Mouse (Mus musculus) fibroblast of lung, adult 2 months (primary cell): Measurements from ENCODE around the gene Plpp4.

Experiments
- DNase-seq: peaks from one replicate; pipeline ENCODE4 v3.0.0-alpha.2; 2011; ENCODE audit warnings: low read depth

Plpp4 gene

DNA sequence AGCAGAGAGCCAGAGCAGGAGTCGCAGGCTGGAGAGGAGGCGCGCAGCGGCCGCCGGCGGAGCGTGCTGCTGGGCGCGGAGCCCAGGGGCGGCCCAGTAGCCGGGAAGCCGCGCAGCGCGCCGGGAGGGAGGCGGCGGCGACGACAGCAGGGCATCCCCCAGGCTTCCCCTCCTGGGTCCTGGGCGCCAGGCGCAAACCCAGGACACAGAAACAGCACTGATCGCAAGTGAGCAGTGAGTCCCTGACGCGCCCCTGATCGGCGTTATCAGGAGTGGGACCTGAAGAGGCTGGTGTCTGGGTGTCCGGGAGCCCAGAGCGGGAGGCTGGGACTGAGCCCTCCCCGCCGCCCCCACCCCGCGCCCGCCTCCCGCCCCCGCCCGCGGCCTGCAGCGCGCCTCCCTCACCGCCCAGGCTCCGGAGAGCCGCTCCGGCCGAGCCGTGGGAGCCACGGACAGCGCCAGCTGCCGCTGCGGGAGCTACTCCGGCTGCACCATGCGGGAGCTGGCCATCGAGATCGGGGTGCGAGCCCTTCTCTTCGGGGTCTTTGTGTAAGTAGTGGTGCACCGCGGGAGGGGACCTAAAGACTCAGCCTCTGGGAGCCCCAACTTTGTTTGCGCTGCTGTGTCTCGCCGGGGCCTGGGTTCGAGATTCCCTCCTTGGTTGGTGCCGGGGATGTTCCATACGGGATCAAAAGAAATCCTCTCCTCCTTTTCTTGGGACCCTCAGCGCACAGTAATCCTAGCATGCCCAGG lies at the start of gene Plpp4:
Gene Plpp4 (plus strand): TSS at position 411 of the 753 bp plus-strand sequence.
- DNase-seq = no peak

DNA sequence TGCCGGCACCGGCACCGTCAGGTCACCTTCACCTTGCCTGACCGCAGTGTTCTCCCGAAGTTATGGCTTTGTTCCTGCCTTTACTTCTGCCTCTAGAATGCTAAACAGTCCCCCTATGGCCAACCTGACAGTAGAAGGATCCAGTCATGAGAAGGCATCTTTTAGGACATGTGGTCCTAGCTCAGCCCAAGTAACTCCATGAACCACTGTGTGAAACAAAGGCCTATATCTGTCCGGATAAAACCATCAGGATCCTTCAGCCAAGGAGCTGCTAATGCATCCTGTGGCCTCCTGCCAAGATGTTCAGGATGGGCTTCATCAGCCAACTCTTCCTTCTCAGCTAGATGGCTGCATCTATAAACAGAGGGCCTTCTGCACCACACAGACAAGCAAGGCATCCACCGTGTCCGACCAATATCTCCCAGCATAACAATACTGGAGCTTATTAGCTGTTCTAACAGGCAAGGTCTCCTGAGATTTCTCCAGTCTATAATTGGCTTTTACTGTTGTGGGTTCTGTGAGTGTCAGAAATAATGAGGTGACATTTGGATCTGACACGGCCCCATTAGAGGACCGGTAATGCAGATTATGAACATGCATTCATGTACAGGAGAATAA lies 40.8 kb upstream of the Plpp4 start:
- no peak for DNase-seq

DNA sequence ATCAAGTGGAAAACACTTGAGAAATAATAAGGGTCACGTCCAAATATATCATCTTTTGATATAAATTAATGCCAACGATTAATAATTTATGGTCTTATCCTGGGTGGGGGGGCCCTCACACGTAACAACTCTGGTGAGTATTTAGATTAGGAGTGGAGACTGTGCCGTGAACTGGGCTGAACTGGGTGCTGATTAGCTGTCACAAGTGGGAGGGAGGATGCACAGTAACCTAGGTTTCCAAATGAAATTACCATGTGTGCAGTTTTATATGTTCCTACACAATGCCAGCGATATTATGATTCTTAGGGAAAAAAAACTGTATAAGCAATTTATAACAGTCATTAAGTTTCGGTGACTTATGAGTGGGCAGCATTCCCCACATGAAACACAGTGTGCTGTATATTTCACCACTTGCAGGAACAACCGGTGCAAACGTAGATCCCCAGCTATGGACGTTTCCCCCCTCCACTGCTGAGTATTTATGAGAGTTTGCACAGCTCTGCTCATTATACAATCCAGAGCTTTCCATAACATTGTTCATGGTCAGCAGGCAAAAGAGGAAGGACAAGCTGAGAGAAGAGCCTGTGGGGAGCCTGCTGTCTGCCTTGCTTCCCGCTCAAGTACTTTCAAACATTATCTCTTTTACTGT lies 40.2 kb upstream of the Plpp4 start:
- DNase-seq = no peak

DNA sequence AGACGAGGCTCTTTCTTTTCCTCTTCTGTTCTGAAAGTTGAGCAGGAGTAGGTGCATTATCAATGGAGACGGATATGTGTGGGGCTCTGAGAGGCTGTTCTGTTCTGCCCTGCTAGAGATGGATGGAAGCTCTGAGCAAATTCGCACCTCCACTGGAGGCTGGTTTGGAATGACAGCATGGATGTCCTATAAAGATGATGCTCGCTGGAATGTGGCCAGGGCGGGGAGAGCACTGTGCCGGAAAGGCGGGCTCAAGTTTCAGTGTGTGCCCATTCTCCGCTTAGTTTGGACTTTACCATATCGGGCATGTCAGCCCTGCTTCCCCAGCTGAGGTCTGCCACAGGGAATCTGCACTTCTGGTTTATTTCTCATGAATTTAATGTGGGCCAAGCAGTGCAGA lies 35.9 kb upstream of the Plpp4 start:
- no peak for DNase-seq

DNA sequence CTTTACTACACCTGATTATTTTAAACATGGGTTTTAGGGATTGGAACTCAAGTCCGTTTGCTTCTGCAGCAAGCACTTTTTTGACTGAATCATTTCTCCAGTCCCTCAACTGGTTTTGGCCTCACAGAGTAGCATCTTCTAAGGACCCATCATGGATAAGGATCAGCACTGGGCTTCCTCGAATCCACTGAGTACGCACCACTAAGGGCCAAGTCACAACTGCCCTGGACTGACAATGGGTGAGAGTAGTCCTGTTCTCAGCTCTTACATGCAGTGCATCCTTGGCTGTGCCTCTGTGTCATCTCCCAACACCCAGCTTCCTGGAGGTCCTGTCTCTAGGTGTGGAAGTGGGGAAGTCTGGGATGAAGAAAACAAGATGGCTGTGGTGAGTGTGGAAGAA lies 35.2 kb upstream of the Plpp4 start:
- no peak for DNase-seq

DNA sequence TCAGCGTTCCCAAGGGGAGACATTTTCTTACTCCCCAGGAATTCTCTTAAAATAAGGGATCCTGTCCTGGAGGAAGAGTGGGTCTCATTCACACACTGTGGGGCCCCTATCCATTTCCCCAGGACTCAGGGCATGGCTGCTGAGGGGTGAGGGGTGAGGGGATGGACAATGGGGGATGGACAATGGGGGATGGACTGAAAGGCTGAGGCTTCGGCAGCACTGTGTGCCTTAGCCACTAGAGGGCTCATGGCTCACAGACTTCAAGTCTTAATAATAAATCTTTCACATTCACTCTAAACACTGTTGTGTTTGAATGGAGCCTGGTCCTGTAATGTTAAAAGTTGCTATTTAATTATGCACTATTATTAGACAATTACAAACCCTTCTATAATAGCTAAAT lies 21.4 kb upstream of the Plpp4 start:
- no peak for DNase-seq

DNA sequence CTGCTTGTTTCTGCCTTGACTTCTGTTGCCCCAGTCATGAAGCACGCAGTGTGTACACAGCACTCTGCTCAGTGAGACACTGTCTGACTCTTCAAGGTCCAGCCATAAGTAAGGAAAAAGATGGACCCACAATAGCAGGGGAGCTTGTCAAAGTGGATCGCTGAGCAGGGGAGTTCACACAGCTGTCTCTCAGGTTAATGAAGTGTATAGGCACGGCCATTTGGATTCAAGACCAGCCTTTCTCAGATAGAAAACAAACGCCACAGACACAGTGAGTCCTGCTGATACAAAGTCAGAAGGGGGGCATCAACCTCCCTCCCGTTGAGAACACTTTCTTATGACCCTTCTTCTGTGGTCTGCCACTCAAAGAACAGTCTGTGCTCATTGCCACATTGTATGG lies 20.8 kb upstream of the Plpp4 start:
- no peak for DNase-seq

DNA sequence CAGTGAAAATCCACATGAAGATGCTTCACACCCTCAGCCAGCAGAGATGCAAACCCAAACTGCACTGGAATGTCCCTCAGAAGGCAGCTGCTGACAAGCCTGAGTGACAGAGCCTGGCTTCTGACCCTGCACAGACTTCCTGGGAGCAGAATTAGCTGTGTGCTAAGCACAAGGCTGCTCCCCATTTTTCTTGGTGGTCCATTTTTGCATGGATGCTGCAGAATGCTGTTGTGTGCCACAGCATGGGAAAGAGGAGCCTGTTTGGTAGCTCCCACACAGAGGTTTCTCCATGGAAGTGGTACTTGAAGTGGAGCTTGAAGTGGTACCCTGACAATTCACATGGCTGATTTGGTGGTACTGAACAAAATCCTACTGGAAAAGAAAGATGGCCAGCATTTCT lies 5.8 kb upstream of the Plpp4 start:
- DNase-seq = no peak

DNA sequence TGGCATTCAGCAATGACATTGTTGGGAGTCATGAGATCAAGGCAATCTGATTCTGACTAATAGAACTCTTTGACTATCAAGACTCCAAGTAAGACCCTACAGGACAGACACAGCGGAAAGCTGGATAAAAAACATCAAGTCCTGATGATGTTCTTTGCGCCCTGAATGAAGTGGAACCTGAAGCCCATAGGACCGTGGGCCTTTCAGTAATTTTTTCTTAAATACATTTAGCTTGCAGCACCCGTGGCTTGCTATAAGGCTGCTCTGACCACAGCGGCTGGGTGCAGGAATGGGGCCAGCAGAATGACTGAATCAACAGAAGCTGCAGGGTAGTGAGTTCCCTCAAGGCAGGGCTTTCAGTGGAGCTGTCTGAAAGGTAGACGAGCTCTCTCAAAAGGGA lies 3.4 kb upstream of the Plpp4 start:
- DNase-seq = no peak

DNA sequence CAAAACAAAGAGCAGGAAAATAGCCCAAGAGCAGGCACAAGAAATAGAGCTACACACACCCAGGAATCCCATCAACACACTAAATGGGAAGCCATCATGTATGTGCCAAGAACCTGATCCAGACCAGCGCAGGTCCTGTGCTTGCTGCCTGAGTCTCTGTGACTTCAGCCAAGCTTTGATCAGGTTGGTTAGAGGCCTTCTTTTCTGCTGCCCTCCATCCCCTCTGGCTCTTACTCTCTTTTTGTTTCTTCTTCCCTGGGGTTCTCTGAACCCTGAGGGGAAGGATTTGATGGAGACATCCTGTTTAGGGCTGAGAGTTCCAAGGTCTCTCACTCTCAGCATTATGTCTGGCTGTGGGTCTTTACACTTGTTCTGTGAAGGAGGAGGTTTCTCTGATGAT lies 2.7 kb upstream of the Plpp4 start:
- no peak for DNase-seq

DNA sequence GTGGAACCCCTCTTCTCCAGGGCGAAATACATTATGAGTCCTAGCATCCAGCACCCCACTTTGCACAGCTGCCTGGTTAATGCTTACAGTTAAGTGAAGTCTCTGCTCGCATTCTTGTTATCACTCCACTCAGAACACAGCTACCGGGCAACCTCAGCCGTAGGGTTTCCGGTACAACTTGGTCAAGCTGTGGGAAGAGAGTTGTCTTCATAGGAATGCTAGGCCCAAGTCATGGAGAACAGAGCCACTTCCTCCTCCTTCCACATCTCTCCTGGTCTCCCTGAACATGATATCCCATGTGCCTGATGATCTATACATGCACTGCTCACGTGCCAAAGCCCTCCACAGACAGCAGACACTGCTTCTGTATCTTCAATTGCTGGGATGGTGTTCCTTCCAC lies 1.4 kb upstream of the Plpp4 start:
- no peak for DNase-seq

DNA sequence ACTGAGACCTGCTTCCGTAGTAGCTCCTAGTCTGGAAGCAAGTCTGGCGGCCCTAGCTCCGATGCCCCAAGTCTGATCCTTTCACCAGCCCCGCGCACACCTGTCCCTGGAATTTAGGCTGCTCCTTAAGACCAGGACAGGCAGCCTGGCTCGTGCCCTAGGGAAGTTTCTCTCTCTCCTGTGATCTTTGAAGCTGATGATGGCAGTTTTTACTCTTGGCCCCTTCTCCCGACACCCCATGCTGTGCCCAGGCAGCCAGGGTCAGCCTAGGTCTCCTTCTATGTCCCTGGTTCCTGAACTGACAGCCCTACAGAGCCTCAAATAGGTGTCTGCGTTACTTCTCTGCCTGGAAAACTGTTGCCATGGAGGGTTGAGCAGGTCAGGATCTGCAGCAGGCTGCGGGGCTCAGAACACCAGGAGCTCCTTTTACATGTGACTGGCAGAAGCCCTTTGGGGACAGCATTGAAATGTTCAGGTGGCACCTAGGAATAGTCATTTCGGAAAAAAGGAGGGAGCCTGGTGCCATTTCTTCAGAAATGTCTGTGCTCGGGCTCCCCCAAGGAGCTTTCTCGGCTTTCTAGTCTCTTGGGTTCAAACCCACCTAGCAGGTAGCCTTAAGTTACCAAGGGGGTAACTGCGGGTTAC lies 665 bp downstream of the Plpp4 start:
- DNase-seq = no peak

DNA sequence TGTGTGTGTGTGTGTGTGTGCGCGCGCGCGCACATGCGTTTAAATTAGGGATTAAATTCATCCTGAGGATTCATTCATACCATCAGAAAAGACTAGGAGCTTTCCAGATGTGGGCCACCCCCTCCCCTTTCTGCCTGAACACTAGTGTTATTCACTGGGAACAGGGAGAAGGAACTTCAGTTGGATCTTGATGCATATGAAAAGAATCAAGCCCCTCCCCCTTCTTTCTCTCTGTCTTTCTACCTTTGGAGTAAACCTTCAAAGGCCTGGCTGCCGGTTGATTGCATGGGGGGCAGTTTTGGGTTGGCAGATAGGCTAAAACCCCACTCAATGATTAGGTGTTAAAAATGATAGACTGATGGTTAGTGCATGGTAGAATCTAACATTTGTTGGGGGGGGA lies 1.5 kb downstream of the Plpp4 start:
- no peak for DNase-seq

DNA sequence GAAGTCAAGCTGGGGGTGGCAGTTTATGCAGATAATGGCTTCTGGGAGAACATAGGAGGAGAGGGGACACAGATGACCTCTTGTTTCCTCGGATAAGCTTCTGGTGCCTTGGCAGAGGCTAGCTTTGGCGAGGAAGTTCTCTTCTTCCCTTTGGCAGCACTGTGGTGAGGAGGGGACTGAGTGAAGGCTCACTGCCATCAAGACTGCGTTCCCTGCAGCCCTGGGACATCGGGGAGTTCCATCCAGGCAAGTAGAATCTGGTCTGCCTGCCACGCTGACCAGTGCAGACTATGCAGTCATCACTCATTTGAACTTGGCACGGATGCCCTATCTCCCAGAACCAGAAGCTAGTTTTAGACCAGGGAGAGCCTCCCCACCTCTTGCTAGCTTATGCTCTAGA lies 2.4 kb downstream of the Plpp4 start:
- no peak for DNase-seq

DNA sequence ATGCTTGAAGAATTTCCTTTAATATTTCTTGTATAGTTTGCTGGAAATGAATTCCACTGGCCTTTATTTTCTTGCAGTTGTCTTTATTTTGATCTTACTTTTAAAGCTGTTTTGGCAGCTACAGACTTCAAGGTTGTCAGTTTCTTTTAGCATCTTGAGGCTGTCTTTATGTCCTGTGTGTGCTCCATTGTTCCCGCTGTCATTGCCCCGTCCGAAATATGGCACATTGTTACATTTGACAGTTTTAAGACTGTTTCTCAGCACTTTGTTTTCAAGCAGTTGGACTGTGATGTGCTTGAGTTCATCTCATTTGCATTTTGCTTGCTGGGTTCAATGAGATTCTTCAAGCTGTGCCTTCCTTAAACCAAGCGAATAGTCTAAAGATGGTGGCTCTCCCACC lies 17.0 kb downstream of the Plpp4 start:
- DNase-seq = no peak

DNA sequence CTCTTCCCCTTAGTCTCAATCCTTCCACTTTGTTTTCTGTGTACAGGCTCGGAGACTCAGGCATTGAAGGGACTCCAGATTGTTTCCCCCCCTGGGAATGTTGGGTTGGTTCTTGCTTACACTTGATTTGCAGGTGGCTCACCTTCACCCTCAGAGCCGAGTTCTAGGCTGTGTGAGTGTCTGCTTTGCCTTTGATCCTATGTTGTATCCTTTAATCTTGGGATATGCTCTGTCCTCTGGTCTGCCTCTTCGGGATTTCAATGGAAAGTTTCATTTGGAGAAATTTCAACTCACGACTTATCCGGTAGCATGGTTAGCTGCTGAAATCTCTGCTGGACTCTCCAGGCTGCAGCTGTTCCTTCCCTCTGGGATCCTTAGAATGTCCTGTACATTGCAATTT lies 17.9 kb downstream of the Plpp4 start:
- DNase-seq = no peak

DNA sequence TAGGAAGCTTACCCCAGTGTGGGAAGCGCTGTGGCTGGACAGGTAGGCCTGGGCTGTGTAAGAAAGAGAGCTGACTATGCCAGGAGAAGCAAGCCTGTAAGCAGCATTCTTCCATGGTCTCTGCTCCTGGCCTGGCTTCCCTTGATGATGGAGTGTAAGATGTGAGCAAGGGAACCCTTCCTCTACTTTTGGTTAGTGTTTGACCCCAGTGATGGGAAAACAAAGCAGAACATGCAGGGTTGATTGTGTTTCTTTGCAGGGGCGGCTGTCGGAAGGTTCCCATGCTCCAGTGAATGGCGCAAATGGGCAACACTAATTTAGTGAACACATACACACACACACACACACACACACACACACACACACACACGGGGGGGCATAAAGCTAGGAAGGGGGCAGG lies 20.9 kb downstream of the Plpp4 start:
- DNase-seq = no peak

DNA sequence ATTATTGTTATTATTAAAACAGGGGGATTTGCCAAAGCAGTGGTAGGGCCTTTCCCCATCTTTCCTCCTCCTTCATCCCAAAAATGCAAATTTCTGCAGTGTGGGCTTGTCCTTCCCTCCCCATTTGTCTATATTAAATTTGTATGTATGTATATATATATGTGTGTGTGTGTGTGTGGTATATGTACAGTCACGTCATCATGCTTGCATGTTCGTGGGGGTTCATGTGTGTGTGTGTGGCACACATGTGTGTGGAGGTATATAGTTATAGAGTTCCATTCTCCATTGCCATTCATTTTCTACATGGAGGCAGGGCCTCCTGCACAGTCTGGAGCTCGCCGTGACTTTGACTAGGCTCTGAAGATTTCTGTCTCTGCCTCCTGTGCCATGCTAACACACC lies 22.0 kb downstream of the Plpp4 start:
- no peak for DNase-seq

DNA sequence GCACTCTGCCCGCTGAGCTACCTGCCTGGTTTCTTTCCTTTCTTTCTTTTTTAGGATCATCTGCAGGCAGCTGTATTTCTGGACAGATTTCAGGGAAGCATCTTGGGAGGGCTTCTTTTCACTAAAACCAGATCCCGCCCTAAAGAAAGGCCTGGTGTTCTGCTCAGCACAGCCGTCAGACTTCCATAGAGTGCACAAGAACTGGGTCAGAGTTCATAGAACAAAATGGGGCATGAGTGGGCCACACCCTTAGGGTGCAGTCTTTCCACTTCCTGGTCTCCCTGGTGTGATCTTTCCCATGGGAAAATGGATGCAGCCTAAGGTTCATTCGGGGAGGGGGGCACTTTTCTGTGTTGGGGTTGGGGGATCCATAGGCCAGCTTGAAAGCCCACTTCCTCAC lies 22.4 kb downstream of the Plpp4 start:
- no peak for DNase-seq

DNA sequence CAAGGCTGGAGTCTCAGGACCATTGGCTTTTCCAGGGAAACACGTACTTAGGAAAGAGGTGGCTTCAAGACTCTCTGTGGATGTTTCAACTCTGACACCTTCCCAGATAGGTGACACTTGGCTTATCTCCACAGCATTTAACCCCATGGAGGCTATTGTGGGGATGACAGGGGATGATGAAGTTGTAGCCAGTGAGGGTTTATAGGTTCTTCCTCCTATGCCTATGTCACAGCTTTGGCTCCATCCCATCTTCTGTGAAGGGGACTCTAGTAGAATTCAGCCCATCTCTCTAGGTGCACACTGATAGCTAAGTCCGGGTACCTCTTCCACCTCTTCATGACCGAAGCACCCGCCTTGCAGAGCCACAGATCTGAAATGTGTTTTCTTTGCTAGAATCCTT lies 25.1 kb downstream of the Plpp4 start:
- DNase-seq = no peak

DNA sequence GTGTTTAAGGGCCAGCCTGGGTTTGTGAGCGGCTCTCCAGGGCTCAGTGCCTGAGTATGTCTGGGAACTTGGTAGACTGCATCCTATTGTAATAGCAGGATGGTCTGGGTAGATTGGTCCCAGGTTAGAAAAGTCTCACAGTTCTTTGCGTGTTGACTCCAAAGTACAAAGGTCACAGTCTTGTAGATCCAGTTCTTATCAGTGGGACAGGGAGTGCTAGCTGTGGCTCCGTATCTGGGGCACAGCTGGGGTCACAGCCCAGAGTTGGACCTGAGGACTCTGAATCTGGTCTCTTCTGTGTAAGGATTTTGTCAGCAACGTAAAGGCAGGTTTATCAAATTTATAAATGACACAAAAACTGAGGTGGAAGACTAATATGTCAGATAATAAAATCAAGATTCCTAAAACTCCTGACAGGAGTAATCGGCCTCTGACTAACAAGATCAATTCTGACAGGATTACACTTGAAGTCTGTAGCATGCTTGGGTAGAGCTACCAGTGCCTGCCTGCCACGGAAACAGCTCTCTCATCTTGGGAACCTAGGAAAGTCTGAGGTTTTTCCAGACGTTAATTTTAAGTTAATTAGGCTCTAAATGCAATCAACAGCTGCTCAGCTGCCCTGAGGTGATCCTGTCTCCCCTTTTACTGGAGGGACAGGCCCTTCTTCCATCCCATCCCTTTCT lies 28.5 kb downstream of the Plpp4 start:
- DNase-seq = no peak

DNA sequence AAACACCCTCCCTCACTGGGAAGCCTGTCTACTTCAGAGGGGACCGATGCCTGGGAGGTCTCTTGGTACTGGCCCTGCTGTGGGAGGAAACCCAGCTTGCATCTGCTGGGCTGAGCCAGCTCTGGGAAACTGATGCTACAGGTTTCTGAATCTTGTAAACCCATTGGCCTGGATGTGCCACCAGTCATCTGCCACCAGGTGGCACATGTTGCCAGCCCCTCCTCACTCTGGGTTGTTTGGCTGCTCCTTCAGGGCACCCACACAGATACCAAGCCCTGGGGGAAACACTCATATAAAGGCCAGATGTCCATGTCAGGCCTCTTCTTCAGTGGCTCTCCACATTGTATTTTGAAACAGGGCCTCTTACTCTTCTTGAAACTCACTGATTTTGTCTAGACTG lies 36.4 kb downstream of the Plpp4 start:
- no peak for DNase-seq

DNA sequence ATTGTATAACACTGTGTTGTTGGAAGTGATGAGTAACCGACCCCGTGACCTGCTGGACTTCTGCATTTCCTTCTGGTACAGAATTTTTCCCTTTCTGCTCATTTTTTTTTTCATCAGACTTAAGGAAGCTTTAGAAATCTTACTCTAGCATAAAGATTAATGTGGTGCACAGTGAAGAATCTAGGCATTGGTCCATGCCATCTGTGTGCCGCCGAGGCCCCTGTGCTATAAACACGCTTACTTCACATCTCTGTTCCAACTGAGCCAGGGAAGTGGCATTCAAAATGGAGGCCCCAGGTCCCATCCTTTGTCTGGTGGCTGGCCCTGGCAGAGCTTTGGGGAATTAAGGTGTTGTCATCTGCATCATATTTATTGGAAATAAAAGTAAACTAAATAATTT lies 44.8 kb downstream of the Plpp4 start:
- DNase-seq = no peak
